Mouse (Mus musculus) limb, embryonic 11.5 days (tissue): ENCODE results near the gene Psmf1. TPM values are rescaled to one million over a fixed set of nuclear protein-coding genes. Genes with fewer than 3 reads are reported as not detected.

Source experiments
- ATAC-seq: fragments of 200-750 bp; cut with Nextera tagmentation; 2 replicates; pipeline ENCODE4 v1.8.0; 2017; ENCODE audit warnings: low read depth; ENCODE audit not compliant: insufficient number of reproducible peaks, low FRiP score, low TSS enrichment
- DNase-seq: peaks from one replicate; pipeline ENCODE4 v3.0.0-alpha.2; 2015; ENCODE audit warnings: low spot score
- H3K27ac ChIP-seq: fragments of 300-500 bp; sonication (generic); replicated peaks from 2 replicates; pipeline ENCODE4 v1.5.1; 2014; ENCODE audit warnings: low read depth, mild to moderate bottlenecking, low read length
- H3K27me3 ChIP-seq: fragments of 300-500 bp; sonication (generic); 2 replicates; pipeline ENCODE4 v1.6.1; 2014; ENCODE audit warnings: mild to moderate bottlenecking, low read length, mixed read lengths; ENCODE audit not compliant: control insufficient read depth, insufficient read depth
- H3K36me3 ChIP-seq: fragments of 300-500 bp; sonication (generic); 2 replicates; pipeline ENCODE4 v1.6.1; 2014; ENCODE audit warnings: mild to moderate bottlenecking, low read length, moderate library complexity, mixed read lengths; ENCODE audit not compliant: control insufficient read depth, insufficient read depth
- H3K4me1 ChIP-seq: fragments of 300-500 bp; sonication (generic); 2 replicates; pipeline ENCODE4 v1.6.1; 2014; ENCODE audit warnings: low read length, mixed read lengths; ENCODE audit not compliant: control insufficient read depth, insufficient read depth
- H3K4me2 ChIP-seq: fragments of 300-500 bp; sonication (generic); 2 replicates; pipeline ENCODE4 v1.6.1; 2014; ENCODE audit warnings: low read depth, mild to moderate bottlenecking, moderate library complexity; ENCODE audit not compliant: severe bottlenecking
- H3K4me3 ChIP-seq: fragments of 300-500 bp; sonication (generic); 2 replicates; pipeline ENCODE4 v1.5.1; 2014; ENCODE audit warnings: low read depth, low read length
- H3K9ac ChIP-seq: fragments of 300-500 bp; sonication (generic); 2 replicates; pipeline ENCODE4 v1.6.1; 2014; ENCODE audit warnings: mild to moderate bottlenecking, low read length
- H3K9me3 ChIP-seq: fragments of 300-500 bp; sonication (generic); 2 replicates; pipeline ENCODE4 v1.6.1; 2016; ENCODE audit warnings: low read length; ENCODE audit not compliant: control insufficient read depth
- WGBS: fragments of 180-500 bp; shearing (Covaris S2); extraction: QIAGEN DNeasy Blood & Tissue Kit; methylation state at CpG from one replicate; pipeline ENCODE4 v1.1.7; 2014; 5-methylcytosine and 5-hydroxymethylcytosine counted together
- polyA plus RNA-seq: library from polyadenylated mRNA; unstranded; fragments of >200 nt; fragmentation: Nextera tagmentation; extraction: Ambion mirVana; gene quantifications from 2 replicates; pipeline ENCODE4 v1.2.1, GENCODE M21; 2014

Gene Psmf1
- 52.8 and 54.1 TPM in 2 replicates for polyA plus RNA-seq

GRCm38 (mm10) chr2:151743845-151744244 lies at the start of gene Psmf1:
Gene Psmf1, minus strand, starts transcription at chr2:151744186.
- DNase-seq (no peak), ATAC-seq (no peak)
- H3K9ac ChIP-seq = no peak within 1 kb of the TSS
- H3K4me3 ChIP-seq = no peak within 1 kb of the TSS
- no peaks in the 10 kb centered on the region for H3K36me3 ChIP-seq
- H3K4me1 ChIP-seq = peaks cover 5% of the 10 kb centered on the region; the same call in 1 of the 2 replicates
- no peaks in the 10 kb centered on the region for H3K27me3 ChIP-seq
- H3K4me2 ChIP-seq = no peak within 1 kb of the TSS
- no peaks in the 10 kb centered on the region for H3K9me3 ChIP-seq
- H3K27ac ChIP-seq = no peak within 1 kb of the TSS

GRCm38 (mm10) chr2:151791156-151791555 lies 47.2 kb upstream of the Psmf1 start:
- Histone ChIP-seq H3K27ac (no peak overlapping the region), H3K36me3 (no peaks in the 10 kb centered on the region), H3K27me3 (no peaks in the 10 kb centered on the region), H3K4me1 (peaks cover 20% of the 10 kb centered on the region), H3K9ac (no peak overlapping the region), H3K9me3 (no peaks in the 10 kb centered on the region), H3K4me3 (no peak overlapping the region), H3K4me2 (no peak overlapping the region)
- peak; percentile 36; the same call in 1 of the 2 replicates for ATAC-seq
- 27% methylated on average over 5 of the region's 5 CpGs for WGBS
- peak; percentile 64 for DNase-seq

- no peaks in the 10 kb centered on the region for H3K9me3 ChIP-seq
- DNase-seq = peak; percentile 80
- 7% methylated on average over 7 of the region's 7 CpGs for WGBS
- no peak overlapping the region for H3K4me2 ChIP-seq
- no peaks in the 10 kb centered on the region for H3K27me3 ChIP-seq
- no peaks in the 10 kb centered on the region for H3K36me3 ChIP-seq
- no peak overlapping the region for H3K9ac ChIP-seq
- no peak overlapping the region for H3K4me3 ChIP-seq
- ATAC-seq = peak; percentile 67
- H3K4me1 ChIP-seq = peaks cover 20% of the 10 kb centered on the region
- no peak overlapping the region for H3K27ac ChIP-seq
These were observed 46.2 kb upstream of the Psmf1 start for GRCm38 (mm10) chr2:151790169-151790568.

- peaks cover 20% of the 10 kb centered on the region for H3K4me1 ChIP-seq
- no peaks in the 10 kb centered on the region for H3K27me3 ChIP-seq
- ATAC-seq (no peak), DNase-seq (no peak)
- no peaks in the 10 kb centered on the region for H3K36me3 ChIP-seq
- WGBS = 64% methylated on average over 7 of the region's 7 CpGs
- H3K9ac ChIP-seq = no peak overlapping the region
- no peak overlapping the region for H3K27ac ChIP-seq
- no peak overlapping the region for H3K4me3 ChIP-seq
- no peak overlapping the region for H3K4me2 ChIP-seq
- H3K9me3 ChIP-seq = no peaks in the 10 kb centered on the region
These were observed 44.4 kb upstream of the Psmf1 start for GRCm38 (mm10) chr2:151788221-151788977.

- no peak overlapping the region for H3K9ac ChIP-seq
- no peak overlapping the region for H3K4me3 ChIP-seq
- no peaks in the 10 kb centered on the region for H3K36me3 ChIP-seq
- WGBS = 80% methylated on average over 2 of the region's 2 CpGs
- H3K9me3 ChIP-seq = no peaks in the 10 kb centered on the region
- H3K27me3 ChIP-seq = no peaks in the 10 kb centered on the region
- no peaks in the 10 kb centered on the region for H3K4me1 ChIP-seq
- H3K27ac ChIP-seq = no peak overlapping the region
- H3K4me2 ChIP-seq = no peak overlapping the region
- DNase-seq (no peak), ATAC-seq (no peak)
These were observed 39.5 kb upstream of the Psmf1 start for GRCm38 (mm10) chr2:151783493-151783892.

GRCm38 (mm10) chr2:151777366-151777765 lies 33.4 kb upstream of the Psmf1 start:
- H3K4me3 ChIP-seq = no peak overlapping the region
- no peaks in the 10 kb centered on the region for H3K27me3 ChIP-seq
- DNase-seq (no peak), ATAC-seq (no peak)
- no peak overlapping the region for H3K4me2 ChIP-seq
- WGBS = 88% methylated on average over 3 of the region's 3 CpGs
- no peaks in the 10 kb centered on the region for H3K9me3 ChIP-seq
- H3K27ac ChIP-seq = no peak overlapping the region
- H3K4me1 ChIP-seq = no peaks in the 10 kb centered on the region
- no peaks in the 10 kb centered on the region for H3K36me3 ChIP-seq
- no peak overlapping the region for H3K9ac ChIP-seq

GRCm38 (mm10) chr2:151773476-151773875 lies 29.5 kb upstream of the Psmf1 start:
- Histone ChIP-seq H3K4me3 (no peak overlapping the region), H3K36me3 (no peaks in the 10 kb centered on the region), H3K9me3 (no peaks in the 10 kb centered on the region), H3K27ac (no peak overlapping the region), H3K9ac (no peak overlapping the region), H3K4me2 (no peak overlapping the region), H3K4me1 (no peaks in the 10 kb centered on the region), H3K27me3 (no peaks in the 10 kb centered on the region)
- no peak for DNase-seq
- no peak for ATAC-seq
- WGBS = 84% methylated on average over 8 of the region's 8 CpGs

- Histone ChIP-seq H3K4me2 (no peak overlapping the region), H3K9me3 (no peaks in the 10 kb centered on the region), H3K36me3 (no peaks in the 10 kb centered on the region), H3K4me3 (no peak overlapping the region), H3K27me3 (no peaks in the 10 kb centered on the region), H3K9ac (no peak overlapping the region), H3K27ac (no peak overlapping the region), H3K4me1 (no peaks in the 10 kb centered on the region)
- ATAC-seq (no peak), DNase-seq (no peak)
- WGBS = 79% methylated on average over 4 of the region's 4 CpGs
These were observed 28.2 kb upstream of the Psmf1 start for GRCm38 (mm10) chr2:151772169-151772568.

GRCm38 (mm10) chr2:151764557-151764956 lies 20.6 kb upstream of the Psmf1 start:
- DNase-seq (no peak), ATAC-seq (no peak)
- no peak overlapping the region for H3K4me2 ChIP-seq
- no peak overlapping the region for H3K9ac ChIP-seq
- H3K36me3 ChIP-seq = no peaks in the 10 kb centered on the region
- H3K4me3 ChIP-seq = no peak overlapping the region
- no peaks in the 10 kb centered on the region for H3K9me3 ChIP-seq
- no peaks in the 10 kb centered on the region for H3K27me3 ChIP-seq
- WGBS = 90% methylated on average over 2 of the region's 2 CpGs
- 0 out of 2 replicates have a peak, but pooled peaks cover 5% of the 10 kb centered on the region for H3K4me1 ChIP-seq
- H3K27ac ChIP-seq = no peak overlapping the region
